Mouse (Mus musculus) ES-E14 (cell line): ENCODE data around the gene Trpm2.

Experiments used
- HCFC1 ChIP-seq: IDR thresholded peaks from 2 replicates; pipeline ENCODE4 v1.6.1; 2012; ENCODE audit warnings: low read length, inconsistent platforms, borderline replicate concordance; ENCODE audit not compliant: insufficient read depth
- MAFK ChIP-seq: IDR thresholded peaks from 2 replicates; pipeline ENCODE4 v1.6.1; 2014; ENCODE audit warnings: mild to moderate bottlenecking, low read depth, low read length, inconsistent platforms; ENCODE audit not compliant: insufficient read depth
- ZC3H11A ChIP-seq: IDR thresholded peaks from 2 replicates; pipeline ENCODE4 v1.6.1; 2012; ENCODE audit warnings: low read depth, mild to moderate bottlenecking, inconsistent platforms, low read length, borderline replicate concordance
- ZNF384 ChIP-seq: IDR thresholded peaks from 2 replicates; pipeline ENCODE4 v1.6.1; 2012; ENCODE audit warnings: low read depth, low read length, inconsistent platforms

GRCm38 (mm10) chr10:78000200-78000599, 29.8 kb upstream of the Trpm2 start:
- no peak for TF ChIP-seq ZNF384
- TF ChIP-seq MAFK: no peak
- TF ChIP-seq HCFC1: no peak
- TF ChIP-seq ZC3H11A: no peak
